Mouse (Mus musculus) CD4-positive, CD25-positive, alpha-beta regulatory T cell (primary cell): ENCODE results near the gene Ythdc1. TPM values are rescaled to one million over a fixed set of nuclear protein-coding genes. Genes with fewer than 3 reads are reported as not detected.

Source experiments
- polyA plus RNA-seq: library from polyadenylated mRNA; unstranded; fragments of 100-300 nt; shearing (Covaris generic); gene quantifications from one replicate; pipeline ENCODE4 v1.2.1, GENCODE M21; 2017

The Ythdc1 gene
- 87.7 TPM for polyA plus RNA-seq

DNA sequence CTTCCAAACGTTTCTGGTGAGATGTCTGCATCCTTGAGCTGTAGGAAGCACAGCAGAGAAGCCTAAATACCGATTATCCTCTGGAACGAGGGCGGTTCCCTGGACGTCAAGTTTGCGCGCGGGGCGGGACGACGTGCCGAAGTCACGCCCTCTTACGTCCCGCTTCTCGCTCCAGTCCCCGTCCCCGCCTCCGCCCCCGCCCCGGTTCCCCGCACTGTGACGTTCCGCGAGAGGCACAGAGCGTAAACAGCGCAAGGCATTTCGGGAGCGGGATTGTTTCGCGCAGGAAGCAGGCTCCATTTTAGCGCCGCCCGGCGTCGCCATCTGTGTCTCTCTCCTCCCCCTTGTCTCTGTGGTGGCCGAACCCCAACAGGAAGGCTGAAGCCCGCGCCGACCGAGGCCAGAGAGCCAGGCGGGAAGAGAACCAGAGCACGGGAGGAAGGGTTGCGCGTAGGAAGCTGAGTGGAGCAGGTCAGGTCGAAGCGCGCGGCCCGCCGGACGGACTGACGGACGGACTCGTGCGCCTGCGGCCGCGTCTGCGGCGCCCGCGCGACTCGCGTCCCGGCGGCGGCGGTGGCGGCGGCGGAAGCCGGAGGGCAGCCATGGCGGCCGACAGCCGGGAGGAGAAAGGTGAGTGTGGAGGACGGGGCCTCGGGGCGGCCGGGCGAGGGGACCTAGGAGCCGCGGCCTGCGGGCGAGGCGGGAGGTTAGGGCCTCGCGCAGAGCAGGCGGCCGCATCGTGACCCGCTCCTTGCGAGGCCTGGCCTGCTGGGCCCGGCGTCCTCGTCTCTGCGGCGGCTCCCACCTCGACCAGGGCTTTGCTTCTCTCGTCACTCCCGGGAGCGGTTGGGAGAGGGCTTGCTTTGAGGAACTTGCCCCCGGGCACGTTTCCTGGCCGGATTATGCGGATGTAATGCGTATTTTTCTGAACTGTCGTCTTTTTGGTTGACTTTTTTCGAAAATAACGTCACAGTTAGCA lies at the start of gene Ythdc1:
Gene Ythdc1, plus strand, starts transcription at position 260 of the 979 bp plus-strand sequence.

Other genes with a start within 250 kb of the Ythdc1 start
- gene Tmprss11f, start 171.8 kb upstream of the Ythdc1 start, polyA plus RNA-seq: 0.06 TPM
- gene Tmprss11b, start 127.9 kb upstream of the Ythdc1 start, polyA plus RNA-seq: not detected
- 0.13 TPM for gene Tmprss11e, start 58.4 kb upstream of the Ythdc1 start, polyA plus RNA-seq
- not detected for gene Ugt2b34, start 102.7 kb downstream of the Ythdc1 start, polyA plus RNA-seq
- not detected for gene Ugt2b1, start 122.3 kb downstream of the Ythdc1 start, polyA plus RNA-seq
- not detected for gene Ugt2b35, start 196.6 kb downstream of the Ythdc1 start, polyA plus RNA-seq